Mouse (Mus musculus) liver, embryonic 18 days (tissue): Measurements from ENCODE around the gene Smarcd3. TPM values are rescaled to one million over a fixed set of nuclear protein-coding genes. Genes with fewer than 3 reads are reported as not detected.

Experiments used
- polyA plus RNA-seq: library from polyadenylated mRNA; depleted of rRNA; stranded (reverse); fragments of >200 nt; gene quantifications from 2 replicates; pipeline ENCODE4 v1.2.3, GENCODE M21; 2012; rRNA removed

Smarcd3 gene
- polyA plus RNA-seq, result 1.1 and 1.4 TPM in 2 replicates

GRCm38 (mm10) chr5:24623986-24624821 is at the start of gene Smarcd3:
TSS of gene Smarcd3 (minus strand) at chr5:24624411.

GRCm38 (mm10) chr5:24586547-24587199 is 37.5 kb downstream of the Smarcd3 start, which contains the start of gene Chpf2:
TSS of gene Chpf2 (plus strand) at chr5:24586741.

GRCm38 (mm10) chr5:24577183-24577929 is 46.9 kb downstream of the Smarcd3 start, which contains the start of gene Abcf2:
TSS of gene Abcf2 (minus strand) at chr5:24577467.

GRCm38 (mm10) chr5:24556709-24557108 is 67.5 kb downstream of the Smarcd3 start, which contains the start of gene 4931409K22Rik:
TSS of gene 4931409K22Rik (minus strand) at chr5:24556809.

Other genes starting within 250 kb of the Smarcd3 start
- gene Atg9b, start 232.3 kb downstream of the Smarcd3 start, polyA plus RNA-seq, result 5.7 and 8.2 TPM in 2 replicates
- gene Abcb8, start 230.7 kb downstream of the Smarcd3 start, polyA plus RNA-seq, result 22.3 and 23.8 TPM in 2 replicates
- gene Asic3, start 211.0 kb downstream of the Smarcd3 start, polyA plus RNA-seq, result 0.25 and 0.31 TPM in 2 replicates
- gene Cdk5, start 200.9 kb downstream of the Smarcd3 start, polyA plus RNA-seq, result 18.9 and 21.8 TPM in 2 replicates
- 14.2 and 14.9 TPM in 2 replicates for gene Slc4a2, start 200.6 kb downstream of the Smarcd3 start, polyA plus RNA-seq
- 68.3 and 84.0 TPM in 2 replicates for gene Fastk, start 179.1 kb downstream of the Smarcd3 start, polyA plus RNA-seq
- gene Tmub1, start 176.6 kb downstream of the Smarcd3 start, polyA plus RNA-seq, result 6.2 and 6.4 TPM in 2 replicates
- 10.9 and 14.0 TPM in 2 replicates for gene Agap3, start 172.2 kb downstream of the Smarcd3 start, polyA plus RNA-seq
- gene Gbx1, start 97.2 kb downstream of the Smarcd3 start, polyA plus RNA-seq, result not detected in 2 replicates
- gene Asb10, start 83.4 kb downstream of the Smarcd3 start, polyA plus RNA-seq, result 0.07 and 0.14 TPM in 2 replicates
- gene 4931409K22Rik, start 67.6 kb downstream of the Smarcd3 start, polyA plus RNA-seq, result 0.01 and 0.02 TPM in 2 replicates
- 19.8 and 20.2 TPM in 2 replicates for gene Abcf2, start 46.9 kb downstream of the Smarcd3 start, polyA plus RNA-seq
- gene Chpf2, start 37.7 kb downstream of the Smarcd3 start, polyA plus RNA-seq, result 7.7 and 8.8 TPM in 2 replicates
- 15.7 and 16.5 TPM in 2 replicates for gene Nub1, start 61.1 kb upstream of the Smarcd3 start, polyA plus RNA-seq
- gene Wdr86, start 106.3 kb upstream of the Smarcd3 start, polyA plus RNA-seq, result 1.7 and 1.9 TPM in 2 replicates
- 0.17 and 0.20 TPM in 2 replicates for gene Crygn, start 133.6 kb upstream of the Smarcd3 start, polyA plus RNA-seq
- gene Rheb, start 218.2 kb upstream of the Smarcd3 start, polyA plus RNA-seq, result 30.5 TPM in 2 replicates